Mouse (Mus musculus) hindbrain, embryonic 16.5 days (tissue): ENCODE measurements around the gene Tstd1. TPM values are rescaled to one million over a fixed set of nuclear protein-coding genes. Genes with fewer than 3 reads are reported as not detected.

Source experiments
- ATAC-seq: fragments of 200-750 bp; cut with Nextera tagmentation; 2 replicates; pipeline ENCODE4 v1.8.0; 2017; ENCODE audit warnings: moderate TSS enrichment, moderate library complexity
- H3K27ac ChIP-seq: fragments of 300-500 bp; sonication (generic); 2 replicates; pipeline ENCODE4 v1.5.1; 2014; ENCODE audit warnings: low read depth, mild to moderate bottlenecking, control low read depth, low read length, moderate library complexity
- H3K27me3 ChIP-seq: fragments of 300-500 bp; sonication (generic); replicated peaks from 2 replicates; pipeline ENCODE4 v1.6.1; 2014; ENCODE audit warnings: low read length; ENCODE audit not compliant: control insufficient read depth, insufficient read depth
- H3K36me3 ChIP-seq: fragments of 300-500 bp; sonication (generic); 2 replicates; pipeline ENCODE4 v1.6.1; 2014; ENCODE audit warnings: mild to moderate bottlenecking, low read length, moderate library complexity, mixed read lengths; ENCODE audit not compliant: control insufficient read depth, insufficient read depth
- H3K4me1 ChIP-seq: fragments of 300-500 bp; sonication (generic); 2 replicates; pipeline ENCODE4 v1.6.1; 2014; ENCODE audit warnings: low read depth, low read length; ENCODE audit not compliant: control insufficient read depth, insufficient read depth
- H3K4me2 ChIP-seq: fragments of 300-500 bp; sonication (generic); 2 replicates; pipeline ENCODE4 v1.6.1; 2014; ENCODE audit warnings: mild to moderate bottlenecking, low read length, control low read depth, moderate library complexity
- H3K4me3 ChIP-seq: fragments of 300-500 bp; sonication (generic); 2 replicates; pipeline ENCODE4 v1.5.1; 2014; ENCODE audit warnings: mild to moderate bottlenecking, low read length, control low read depth, moderate library complexity
- H3K9ac ChIP-seq: fragments of 300-500 bp; sonication (generic); 2 replicates; pipeline ENCODE4 v1.6.1; 2014; ENCODE audit warnings: low read depth, mild to moderate bottlenecking, control low read depth, low read length, moderate library complexity
- H3K9me3 ChIP-seq: fragments of 300-500 bp; sonication (generic); 2 replicates; pipeline ENCODE4 v1.6.1; 2014; ENCODE audit warnings: mild to moderate bottlenecking, low read length, moderate library complexity; ENCODE audit not compliant: control insufficient read depth
- WGBS: fragments of 180-500 bp; shearing (Covaris S2); extraction: QIAGEN DNeasy Blood & Tissue Kit; methylation state at CpG from one replicate; pipeline ENCODE4 v1.1.7; 2014; 5-methylcytosine and 5-hydroxymethylcytosine counted together
- polyA plus RNA-seq: library from polyadenylated mRNA; unstranded; fragments of >200 nt; fragmentation: Nextera tagmentation; extraction: Ambion mirVana; gene quantifications from 2 replicates; pipeline ENCODE4 v1.2.1, GENCODE M21; 2015

Gene Tstd1
- polyA plus RNA-seq: 6.3 and 7.0 TPM in 2 replicates

GRCm38 (mm10) chr1:171418660-171419059 is at the start of gene Tstd1:
TSS of gene Tstd1 (plus strand) at chr1:171418872.
- Histone ChIP-seq H3K27me3 (no peaks in the 10 kb centered on the region), H3K36me3 (peaks cover 34% of the 10 kb centered on the region), H3K4me3 (no peak within 1 kb of the TSS), H3K4me2 (no peak within 1 kb of the TSS), H3K27ac (0 out of 2 replicates have a peak within 1 kb of the TSS, but pooled peaks have one; percentile 44), H3K9ac (peak within 1 kb of the TSS; percentile 19; the same call in 1 of the 2 replicates), H3K4me1 (peaks cover 6% of the 10 kb centered on the region), H3K9me3 (no peaks in the 10 kb centered on the region)
- no peak; the same call in 1 of the 2 replicates for ATAC-seq
- 90% methylated on average over 5 of the region's 5 CpGs for WGBS

- 48% methylated on average over 20 of the region's 20 CpGs for WGBS
- no peaks in the 10 kb centered on the region for H3K4me1 ChIP-seq
- no peak within 1 kb of the TSS for H3K4me3 ChIP-seq
- H3K4me2 ChIP-seq: no peak within 1 kb of the TSS
- no peaks in the 10 kb centered on the region; the same call in 1 of the 2 replicates for H3K27me3 ChIP-seq
- no peak within 1 kb of the TSS for H3K27ac ChIP-seq
- no peaks in the 10 kb centered on the region for H3K36me3 ChIP-seq
- H3K9me3 ChIP-seq: no peaks in the 10 kb centered on the region
- no peak for ATAC-seq
- H3K9ac ChIP-seq: no peak within 1 kb of the TSS
Observed at GRCm38 (mm10) chr1:171369845-171370556, 48.7 kb upstream of the Tstd1 start, which contains the start of gene Nectin4. TSS of gene Nectin4 (plus strand) at chr1:171370099.

GRCm38 (mm10) chr1:171372880-171373279 is 45.8 kb upstream of the Tstd1 start:
- Histone ChIP-seq H3K27ac (no peak overlapping the region), H3K4me1 (no peaks in the 10 kb centered on the region), H3K27me3 (no peaks in the 10 kb centered on the region; the same call in 1 of the 2 replicates), H3K9ac (no peak overlapping the region), H3K36me3 (no peaks in the 10 kb centered on the region), H3K4me2 (no peak overlapping the region), H3K9me3 (no peaks in the 10 kb centered on the region), H3K4me3 (no peak overlapping the region)
- WGBS: 55% methylated on average over 3 of the region's 3 CpGs
- ATAC-seq: no peak

GRCm38 (mm10) chr1:171373946-171374345 is 44.7 kb upstream of the Tstd1 start:
- Histone ChIP-seq H3K27me3 (no peaks in the 10 kb centered on the region; the same call in 1 of the 2 replicates), H3K4me3 (no peak overlapping the region), H3K36me3 (no peaks in the 10 kb centered on the region), H3K9ac (no peak overlapping the region), H3K27ac (no peak overlapping the region), H3K4me1 (no peaks in the 10 kb centered on the region), H3K9me3 (no peaks in the 10 kb centered on the region), H3K4me2 (no peak overlapping the region)
- 10% methylated on average over 3 of the region's 4 CpGs for WGBS
- no peak for ATAC-seq

GRCm38 (mm10) chr1:171375646-171376097 is 43.0 kb upstream of the Tstd1 start:
- Histone ChIP-seq H3K4me1 (peaks cover 9% of the 10 kb centered on the region; the same call in 1 of the 2 replicates), H3K27me3 (no peaks in the 10 kb centered on the region; the same call in none of the 2 replicates), H3K9me3 (no peaks in the 10 kb centered on the region), H3K4me2 (no peak overlapping the region), H3K27ac (no peak overlapping the region), H3K36me3 (no peaks in the 10 kb centered on the region), H3K9ac (no peak overlapping the region), H3K4me3 (no peak overlapping the region)
- WGBS: 40% methylated on average over 8 of the region's 9 CpGs
- no peak for ATAC-seq

GRCm38 (mm10) chr1:171378298-171378697 is 40.4 kb upstream of the Tstd1 start:
- Histone ChIP-seq H3K9ac (no peak overlapping the region), H3K36me3 (no peaks in the 10 kb centered on the region), H3K4me2 (no peak overlapping the region), H3K27me3 (no peaks in the 10 kb centered on the region; the same call in none of the 2 replicates), H3K9me3 (no peaks in the 10 kb centered on the region), H3K4me1 (peaks cover 9% of the 10 kb centered on the region; the same call in 1 of the 2 replicates), H3K4me3 (no peak overlapping the region), H3K27ac (no peak overlapping the region)
- no peak for ATAC-seq
- WGBS: 91% methylated on average over 6 of the region's 6 CpGs

- WGBS: 3% methylated on average over 31 of the region's 31 CpGs
- Histone ChIP-seq H3K4me2 (peak overlapping the region; percentile 71), H3K4me3 (peak overlapping the region; percentile 39), H3K4me1 (peaks cover 9% of the 10 kb centered on the region; the same call in 1 of the 2 replicates), H3K27ac (peak overlapping the region; percentile 47; the same call in 1 of the 2 replicates), H3K27me3 (no peaks in the 10 kb centered on the region; the same call in 1 of the 2 replicates), H3K36me3 (no peaks in the 10 kb centered on the region), H3K9ac (peak overlapping the region; percentile 66), H3K9me3 (no peaks in the 10 kb centered on the region)
- ATAC-seq: peak; percentile 86
Observed at GRCm38 (mm10) chr1:171379935-171380599, 38.6 kb upstream of the Tstd1 start.

GRCm38 (mm10) chr1:171382096-171382620 is 36.5 kb upstream of the Tstd1 start:
- Histone ChIP-seq H3K9ac (no peak overlapping the region), H3K36me3 (no peaks in the 10 kb centered on the region), H3K9me3 (no peaks in the 10 kb centered on the region), H3K4me1 (peaks cover 9% of the 10 kb centered on the region; the same call in 1 of the 2 replicates), H3K4me3 (no peak overlapping the region), H3K27ac (no peak overlapping the region), H3K4me2 (no peak overlapping the region), H3K27me3 (no peaks in the 10 kb centered on the region; the same call in 1 of the 2 replicates)
- no peak for ATAC-seq
- 76% methylated on average over 11 of the region's 11 CpGs for WGBS

GRCm38 (mm10) chr1:171384361-171384760 is 34.3 kb upstream of the Tstd1 start:
- 67% methylated on average over 9 of the region's 9 CpGs for WGBS
- H3K4me1 ChIP-seq: peaks cover 9% of the 10 kb centered on the region; the same call in 1 of the 2 replicates

More at GRCm38 (mm10) chr1:171384361-171384760, 34.3 kb upstream of the Tstd1 start:
- no peak overlapping the region for H3K27ac ChIP-seq
- H3K9ac ChIP-seq: no peak overlapping the region
- no peak overlapping the region for H3K4me2 ChIP-seq
- H3K36me3 ChIP-seq: no peaks in the 10 kb centered on the region
- ATAC-seq: no peak
- H3K4me3 ChIP-seq: no peak overlapping the region
- H3K27me3 ChIP-seq: no peaks in the 10 kb centered on the region; the same call in 1 of the 2 replicates
- no peaks in the 10 kb centered on the region for H3K9me3 ChIP-seq
